Mouse (Mus musculus) adrenal gland, adult 8-10 months (tissue): ENCODE results near the gene Noxa1. TPM values are rescaled to one million over a fixed set of nuclear protein-coding genes. Genes with fewer than 3 reads are reported as not detected.

Experiments
- DNase-seq: peaks from one replicate; pipeline ENCODE4 v3.0.0; 2022
- total RNA-seq, 4 experiments: library from RNA; stranded (reverse); gene quantifications; 2 replicates each; pipeline ENCODE4 v1.2.4; 2022

The Noxa1 gene
- not detected for total RNA-seq

- no peak for DNase-seq
These were observed at the start of gene Noxa1 for GRCm38 (mm10) chr2:25095109-25095850. TSS of gene Noxa1 (minus strand) at chr2:25095149.

DNA sequence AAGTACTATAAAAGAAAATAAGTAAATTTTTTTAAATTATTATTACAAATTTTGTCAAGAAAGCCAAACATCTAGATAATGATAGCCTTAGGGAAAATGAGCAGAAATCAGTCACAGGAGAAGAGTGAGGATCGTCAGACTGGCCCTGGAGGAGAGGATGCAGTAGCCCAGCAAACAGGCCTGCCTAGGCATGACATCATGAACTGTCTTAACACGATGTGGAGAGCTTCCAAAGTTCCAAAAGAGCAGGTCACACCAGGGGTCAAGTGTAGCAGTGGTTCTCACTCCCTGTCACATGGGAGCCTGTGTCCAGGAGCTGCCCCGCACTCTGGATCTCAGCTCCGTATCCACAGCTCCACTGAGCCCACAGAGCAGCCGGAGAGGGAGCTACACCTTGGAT lies 47.0 kb upstream of the Noxa1 start:
- no peak for DNase-seq

GRCm38 (mm10) chr2:25141185-25141584 lies 46.2 kb upstream of the Noxa1 start:
- DNase-seq, result no peak

DNA sequence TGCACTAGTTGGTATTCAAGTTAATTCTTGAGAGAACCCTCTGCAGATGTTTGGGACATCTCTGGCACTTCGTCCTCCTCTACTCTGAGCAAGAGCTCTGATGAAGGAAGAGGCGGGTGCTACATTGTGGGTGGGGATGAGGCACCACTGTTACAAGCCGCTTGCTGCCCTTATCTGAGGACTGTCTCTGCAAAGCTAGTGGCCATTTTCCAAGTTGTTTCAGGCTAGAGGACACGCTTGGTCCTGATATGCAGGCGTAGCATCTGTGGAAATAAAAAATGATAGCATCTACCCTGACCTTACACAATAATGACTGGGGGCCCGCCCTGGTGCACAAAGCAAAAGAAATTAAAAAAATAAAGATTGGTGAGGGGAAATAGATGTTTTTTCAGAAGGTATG lies 42.9 kb upstream of the Noxa1 start:
- no peak for DNase-seq

DNA sequence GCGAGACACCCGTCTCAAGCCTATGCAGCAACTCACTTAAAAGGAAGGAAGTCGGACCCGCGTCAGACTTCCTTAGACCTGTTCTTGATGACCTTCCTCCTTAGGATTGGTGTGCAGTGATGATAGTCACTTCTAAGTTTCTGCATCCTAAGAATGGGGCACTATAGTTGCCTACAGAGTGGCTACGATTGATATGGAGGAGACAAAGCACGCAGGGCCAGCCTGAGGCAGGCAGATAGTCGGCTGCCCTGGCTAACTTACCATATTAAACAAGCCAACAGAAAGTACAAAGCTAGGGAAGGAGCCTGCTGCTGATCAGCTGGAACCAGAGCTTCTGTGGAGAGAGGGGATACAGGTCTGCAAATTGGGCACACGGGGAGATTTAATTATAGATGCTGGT lies 36.7 kb upstream of the Noxa1 start:
- DNase-seq, result no peak

GRCm38 (mm10) chr2:25128072-25128471 lies 33.1 kb upstream of the Noxa1 start:
- no peak for DNase-seq

GRCm38 (mm10) chr2:25127206-25127605 lies 32.3 kb upstream of the Noxa1 start:
- DNase-seq, result no peak

DNA sequence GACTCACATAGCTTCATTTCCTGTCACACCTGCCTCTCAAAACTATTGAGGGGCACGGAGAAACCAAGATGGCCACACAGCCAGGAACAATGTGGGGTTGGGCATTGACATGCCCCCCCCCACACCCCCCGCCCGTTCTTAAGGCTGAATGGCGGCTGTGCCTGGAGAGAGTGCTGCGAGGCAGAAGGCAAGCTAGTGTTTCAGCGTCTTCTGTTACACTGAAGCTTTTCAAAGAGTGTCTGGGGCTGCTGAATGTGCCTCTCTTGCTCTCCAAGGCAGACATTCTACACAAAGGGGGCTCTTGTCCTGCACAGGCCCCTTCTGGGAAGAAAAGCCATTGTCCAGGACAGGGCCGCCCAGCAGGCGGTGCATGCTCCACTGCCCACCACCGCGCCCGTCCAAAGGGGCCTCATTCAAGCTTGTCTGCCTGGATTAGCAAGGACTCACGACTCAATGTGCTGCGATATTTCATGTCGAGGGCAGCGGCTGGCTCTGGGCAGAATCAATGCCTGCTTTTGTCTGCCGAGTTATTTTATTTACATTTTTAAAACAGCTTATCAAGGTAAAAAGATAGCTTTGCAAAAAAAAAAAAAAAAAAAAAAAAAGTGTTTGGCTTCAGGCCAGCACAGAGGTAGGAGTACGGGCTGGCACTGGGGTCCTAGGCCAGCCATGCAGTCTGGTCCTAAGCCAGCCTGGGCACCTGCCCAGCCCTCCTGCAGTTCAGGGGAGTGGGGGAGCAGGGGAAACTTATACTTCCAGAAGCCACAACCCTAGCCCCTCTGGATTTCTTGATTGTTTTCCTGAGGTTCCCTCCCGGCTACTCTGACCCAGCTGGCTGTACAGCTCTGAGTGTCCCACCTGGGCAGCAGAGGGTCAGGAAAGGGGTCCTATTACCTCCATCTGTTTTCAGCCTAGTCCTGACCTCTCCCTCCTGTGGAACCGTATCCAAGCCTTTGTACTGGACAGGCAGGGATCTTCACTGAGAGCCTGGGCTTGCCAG lies 31.4 kb upstream of the Noxa1 start:
- no peak for DNase-seq

DNA sequence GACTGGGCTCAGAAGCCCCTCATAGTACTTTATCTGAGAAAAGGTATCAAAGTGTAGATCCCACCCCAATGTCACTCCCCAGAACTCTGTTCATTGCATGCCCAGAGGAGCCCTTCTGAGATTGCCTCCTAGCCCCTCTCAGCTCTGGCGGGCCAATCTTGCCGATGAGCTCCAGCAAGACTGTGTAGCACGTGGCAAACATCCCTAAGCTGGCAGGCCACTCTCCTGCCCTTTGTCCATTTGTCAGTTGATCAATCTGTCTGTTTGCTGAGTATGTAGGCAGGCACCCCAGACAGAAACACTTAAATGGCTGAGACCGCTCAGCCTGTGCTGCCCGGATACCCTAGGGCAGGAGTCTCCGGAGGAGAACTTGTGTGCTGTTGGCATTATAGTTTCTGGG lies 30.2 kb upstream of the Noxa1 start:
- no peak for DNase-seq

- DNase-seq, result no peak
These were observed 29.5 kb upstream of the Noxa1 start for GRCm38 (mm10) chr2:25124411-25124810.

DNA sequence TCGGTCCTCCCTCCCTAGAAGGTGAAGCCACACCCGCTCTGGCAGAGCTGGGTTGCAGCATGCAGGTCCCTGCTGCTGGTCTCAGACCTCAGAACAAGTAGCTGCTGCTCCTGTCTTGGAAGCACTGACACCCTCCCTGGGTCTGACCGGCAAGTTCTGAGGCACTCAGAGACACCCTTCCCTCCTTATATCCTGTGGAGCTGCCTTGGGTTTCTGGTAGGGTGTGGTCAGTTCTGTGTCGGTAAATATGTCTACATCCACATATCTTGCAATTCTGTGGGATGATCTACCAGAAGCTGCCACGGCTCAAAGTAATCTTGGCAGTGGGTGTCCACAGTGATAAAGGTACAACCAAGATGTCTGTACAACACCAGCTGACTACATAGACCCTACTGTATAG lies 28.6 kb upstream of the Noxa1 start:
- DNase-seq, result no peak

- DNase-seq, result no peak
These were observed 27.7 kb upstream of the Noxa1 start for GRCm38 (mm10) chr2:25122666-25123065.

DNA sequence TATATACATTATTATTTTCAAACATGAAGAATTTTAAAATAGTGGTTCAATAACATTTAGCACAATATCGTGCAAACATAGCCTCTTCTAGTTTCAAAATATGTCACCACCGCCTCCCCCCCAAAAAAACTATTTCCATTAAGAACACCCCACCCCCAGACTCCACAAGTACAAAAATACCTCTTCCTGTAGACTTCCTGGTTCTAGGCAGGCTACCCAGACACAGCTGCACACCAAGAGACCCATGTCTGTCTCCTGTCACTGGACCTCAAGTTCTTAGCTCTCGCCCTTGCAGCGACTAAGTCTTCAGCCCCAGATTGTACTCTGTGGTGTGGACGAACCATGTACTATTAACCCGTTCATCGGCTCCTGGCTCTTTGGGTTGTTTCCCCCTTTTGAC lies 26.0 kb upstream of the Noxa1 start:
- no peak for DNase-seq

DNA sequence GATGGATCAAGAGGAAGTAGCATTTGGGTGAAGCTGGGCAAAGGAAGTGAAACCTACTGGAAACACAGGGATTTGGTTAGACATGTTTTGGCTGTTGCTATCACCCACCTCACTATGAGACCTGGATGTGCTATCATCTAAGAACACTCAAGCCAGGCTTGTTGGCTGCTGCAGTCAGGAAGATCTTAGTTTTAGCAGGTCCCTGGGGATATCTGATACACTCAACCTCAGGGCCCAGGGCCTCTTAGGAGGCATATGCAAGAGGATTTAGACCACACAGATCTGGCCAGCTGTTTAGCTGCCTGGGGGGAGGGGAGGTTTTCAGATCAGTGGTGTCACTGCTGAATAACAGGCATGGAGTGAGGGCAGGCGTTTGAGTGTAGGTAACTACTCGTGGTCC lies 20.5 kb upstream of the Noxa1 start:
- no peak for DNase-seq

- no peak for DNase-seq
These were observed 19.4 kb upstream of the Noxa1 start for GRCm38 (mm10) chr2:25114308-25114707.

- DNase-seq, result no peak
These were observed 16.3 kb upstream of the Noxa1 start for GRCm38 (mm10) chr2:25111184-25111791.

GRCm38 (mm10) chr2:25110505-25111183 lies 15.7 kb upstream of the Noxa1 start:
- peak; percentile 58 for DNase-seq

DNA sequence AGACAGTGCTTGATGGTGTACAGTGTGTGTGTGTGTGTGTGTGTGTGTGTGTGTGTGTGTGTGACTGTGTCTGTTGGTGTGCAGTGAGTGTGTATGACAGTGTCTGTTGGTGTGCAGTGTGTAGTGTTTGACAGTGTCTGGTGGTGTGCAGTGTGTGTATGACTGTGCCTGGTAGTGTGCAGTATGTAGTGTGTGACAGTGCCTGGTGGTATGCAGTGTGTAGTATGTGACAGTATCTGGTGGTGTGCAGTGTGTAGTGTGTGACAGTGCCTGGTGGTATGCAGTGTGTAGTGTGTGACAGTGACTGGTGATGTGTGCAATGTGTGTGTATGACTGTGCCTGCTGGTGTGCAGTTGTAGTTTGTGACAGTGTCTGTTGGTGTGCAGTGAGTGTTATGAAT lies 14.5 kb upstream of the Noxa1 start:
- DNase-seq, result no peak

DNA sequence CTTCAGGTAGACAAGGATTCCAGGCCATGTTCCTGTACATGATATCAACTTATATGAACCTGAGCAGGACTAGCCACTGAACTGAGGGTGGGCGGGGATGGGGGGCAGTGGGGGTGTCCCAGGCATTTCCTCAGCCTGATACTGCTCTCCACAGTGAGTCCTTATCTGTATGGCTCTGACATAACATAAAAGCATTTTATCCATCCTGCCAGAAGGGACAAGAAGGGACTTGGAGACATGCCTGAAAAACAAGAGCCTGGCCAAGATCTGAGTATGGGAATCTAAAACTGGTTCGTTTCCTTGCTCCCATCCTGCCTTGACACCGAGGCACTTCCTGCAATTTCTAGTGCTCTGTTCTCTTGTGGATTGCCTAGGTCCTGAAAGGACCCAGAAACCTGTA lies 11.1 kb upstream of the Noxa1 start:
- no peak for DNase-seq

DNA sequence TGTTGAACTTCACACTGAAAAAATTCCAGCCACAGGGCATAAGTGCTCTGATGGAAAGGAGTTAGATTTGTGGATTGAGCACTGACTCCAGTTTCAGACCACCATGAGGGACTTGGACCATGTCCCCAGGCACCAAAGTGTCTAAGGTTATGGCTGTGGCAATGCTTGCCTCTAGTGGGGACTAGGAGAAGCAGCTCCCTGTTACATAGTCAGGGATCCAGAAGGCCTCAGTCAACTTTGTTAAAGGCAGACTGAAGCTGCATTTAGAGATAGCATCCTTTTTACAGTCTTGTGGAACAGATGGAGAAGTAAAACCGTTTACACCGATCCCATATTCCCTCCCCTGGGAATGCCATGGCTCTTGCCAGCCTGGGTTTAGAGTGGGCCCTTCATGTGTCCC lies 9.2 kb upstream of the Noxa1 start:
- no peak for DNase-seq

- DNase-seq, result no peak
These were observed 4.8 kb upstream of the Noxa1 start for GRCm38 (mm10) chr2:25099703-25100102.

GRCm38 (mm10) chr2:25098956-25099355 lies 4.0 kb upstream of the Noxa1 start:
- peak; percentile 12 for DNase-seq
